Mouse (Mus musculus) layer of hippocampus, adult 9-11 months (tissue): ENCODE data around the gene D7Ertd443e.

ENCODE experiments used
- DNase-seq: peaks from one replicate; pipeline ENCODE4 v3.0.0; 2022

D7Ertd443e gene

GRCm38 (mm10) chr7:134287570-134288222 lies 97.8 kb downstream of the D7Ertd443e start:
- DNase-seq = no peak

- no peak for DNase-seq
These were observed 112.5 kb downstream of the D7Ertd443e start for GRCm38 (mm10) chr7:134272956-134273355.

- DNase-seq = no peak
These were observed 113.0 kb downstream of the D7Ertd443e start for GRCm38 (mm10) chr7:134272421-134272820.

GRCm38 (mm10) chr7:134265783-134266182 lies 119.7 kb downstream of the D7Ertd443e start:
- no peak for DNase-seq

DNA sequence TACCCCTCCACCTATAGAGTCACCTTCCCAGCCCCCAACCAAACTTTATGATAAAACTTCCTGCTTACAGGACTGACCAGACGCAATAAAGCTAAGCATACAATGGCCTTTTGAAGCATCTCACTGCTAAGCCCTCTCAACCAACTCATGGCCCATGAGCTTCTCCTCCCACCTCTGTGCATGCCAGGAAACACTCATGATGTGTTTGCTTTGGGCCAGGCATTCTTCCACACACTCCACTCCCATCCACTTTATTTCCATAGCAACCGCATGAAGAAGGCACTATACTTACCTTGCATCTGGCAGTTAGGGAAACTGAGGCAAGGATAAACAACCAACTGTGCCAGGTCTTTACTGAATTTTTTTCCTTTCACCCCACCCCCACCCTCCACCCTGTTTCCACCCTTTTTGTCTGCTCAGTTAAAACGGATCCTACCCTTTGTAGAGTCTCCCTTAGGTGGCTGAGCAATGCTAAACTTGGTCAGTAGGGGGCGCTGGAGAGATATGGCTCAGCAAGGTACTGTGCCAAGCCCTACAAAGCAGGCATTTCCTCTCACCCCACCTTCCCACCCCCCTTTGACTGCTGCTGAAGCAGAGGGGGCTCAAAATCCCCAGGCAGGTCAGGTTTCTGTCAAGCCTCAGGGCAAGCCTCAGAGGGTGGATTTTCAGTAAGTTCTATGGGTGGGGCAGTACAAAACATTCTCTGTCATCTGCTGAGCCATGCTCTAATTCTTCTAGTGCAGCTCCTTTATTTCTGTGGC lies 122.1 kb downstream of the D7Ertd443e start:
- DNase-seq = peak; percentile 31

GRCm38 (mm10) chr7:134261003-134261701 lies 124.3 kb downstream of the D7Ertd443e start:
- DNase-seq = peak; percentile 6

- no peak for DNase-seq
These were observed 135.1 kb downstream of the D7Ertd443e start for GRCm38 (mm10) chr7:134250273-134250870.

- no peak for DNase-seq
These were observed 137.4 kb downstream of the D7Ertd443e start for GRCm38 (mm10) chr7:134248041-134248440.

GRCm38 (mm10) chr7:134246624-134247023 lies 138.8 kb downstream of the D7Ertd443e start:
- DNase-seq = no peak

DNA sequence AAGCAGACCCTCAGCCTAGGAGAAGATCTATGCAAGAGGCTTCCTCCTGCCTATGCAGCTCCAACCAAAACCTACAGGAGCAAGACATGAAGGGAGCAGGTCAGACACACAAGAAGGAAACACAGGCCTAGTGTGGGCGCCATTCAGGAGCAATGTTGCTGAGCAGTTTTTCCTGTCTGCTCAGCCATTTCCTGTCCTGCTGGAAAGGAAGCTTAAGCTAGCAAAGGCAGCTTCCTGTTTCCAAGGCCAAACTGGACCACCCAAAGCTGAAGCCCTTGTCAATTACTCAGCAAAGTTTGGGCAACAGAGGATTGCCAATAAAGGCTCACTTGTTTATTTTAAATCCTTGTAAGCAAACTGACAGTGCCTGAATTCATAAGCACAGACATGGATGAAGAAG lies 142.7 kb downstream of the D7Ertd443e start:
- DNase-seq = no peak

- no peak for DNase-seq
These were observed 144.2 kb downstream of the D7Ertd443e start for GRCm38 (mm10) chr7:134241212-134241611.

GRCm38 (mm10) chr7:134240579-134240978 lies 144.9 kb downstream of the D7Ertd443e start:
- no peak for DNase-seq

GRCm38 (mm10) chr7:134238863-134239262 lies 146.6 kb downstream of the D7Ertd443e start:
- DNase-seq = no peak

- DNase-seq = no peak
These were observed 148.1 kb downstream of the D7Ertd443e start for GRCm38 (mm10) chr7:134237356-134237755.

GRCm38 (mm10) chr7:134236727-134237126 lies 148.7 kb downstream of the D7Ertd443e start:
- DNase-seq = no peak

- DNase-seq = no peak
These were observed 149.9 kb downstream of the D7Ertd443e start for GRCm38 (mm10) chr7:134235552-134235951.

DNA sequence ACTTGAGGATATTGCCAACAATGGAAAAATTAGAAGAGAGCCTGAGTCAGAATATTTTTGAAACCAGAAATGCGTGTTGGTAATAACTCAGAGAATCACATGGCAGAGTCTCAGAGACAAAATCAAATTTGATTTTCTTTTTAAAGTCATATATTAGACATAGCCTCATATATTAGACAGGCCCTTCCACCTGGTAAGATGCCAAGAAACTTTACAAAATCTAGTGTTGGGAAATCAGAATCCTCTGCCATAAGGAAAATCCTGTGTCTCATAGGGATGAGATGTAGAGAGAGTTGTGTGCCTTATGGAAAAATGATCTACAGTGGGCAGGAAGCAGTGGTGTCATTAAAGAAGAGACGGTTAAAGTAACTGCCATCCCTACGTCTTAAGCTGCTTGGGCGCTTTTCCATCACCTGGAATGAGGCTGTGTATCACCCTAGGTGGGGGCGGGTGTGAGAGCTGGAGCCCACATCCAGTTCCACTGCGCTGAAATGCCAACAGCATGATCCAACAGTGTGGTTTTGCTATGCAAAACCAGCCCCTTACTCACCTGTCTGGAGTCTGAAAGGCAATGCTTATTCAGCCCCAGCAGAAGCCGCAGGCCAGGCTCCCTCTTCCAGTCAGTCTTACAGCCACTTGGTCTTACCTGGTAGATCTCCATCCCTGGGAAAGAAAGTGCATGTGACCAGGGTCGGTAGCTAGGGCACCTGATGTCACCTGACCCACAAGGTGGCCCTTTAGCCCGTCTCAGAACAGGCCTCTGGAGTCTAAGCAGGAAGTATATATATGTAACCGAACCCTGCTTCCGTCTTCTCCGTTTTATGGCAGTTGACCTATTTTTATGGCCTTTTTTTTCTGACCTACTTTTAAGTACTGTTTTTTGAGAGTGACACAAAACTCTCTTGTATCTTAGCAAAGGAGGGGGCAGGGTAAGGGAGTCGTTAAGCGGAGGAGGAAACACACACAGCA lies 153.8 kb downstream of the D7Ertd443e start, which contains the start of gene Adam12:
Adam12 (minus strand) TSS at position 769 of the 969 bp plus-strand sequence.
- DNase-seq = no peak

GRCm38 (mm10) chr7:134230708-134231107 lies 154.8 kb downstream of the D7Ertd443e start:
- no peak for DNase-seq

DNA sequence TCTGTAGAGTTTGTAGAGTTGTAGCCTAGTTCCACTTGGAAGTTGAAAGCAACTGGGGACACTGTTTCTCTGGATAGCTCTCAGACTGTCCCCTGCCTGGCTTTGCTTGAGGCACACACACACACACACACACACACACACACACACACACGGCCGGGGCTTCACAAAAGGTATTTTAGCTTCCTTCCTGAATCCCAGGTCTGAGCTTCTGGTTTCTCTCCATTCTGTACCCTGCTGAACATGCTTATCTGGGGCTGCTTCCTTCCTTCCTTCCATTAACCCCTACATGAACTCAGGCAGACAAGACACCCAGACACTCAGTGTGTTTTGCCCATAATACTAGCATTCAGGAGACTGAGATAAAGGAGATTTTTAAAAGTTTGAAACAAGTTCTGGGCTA lies 155.6 kb downstream of the D7Ertd443e start:
- DNase-seq = no peak

GRCm38 (mm10) chr7:134227773-134228455 lies 157.5 kb downstream of the D7Ertd443e start:
- peak; percentile 28 for DNase-seq

GRCm38 (mm10) chr7:134227101-134227500 lies 158.4 kb downstream of the D7Ertd443e start:
- DNase-seq = no peak
